Mouse (Mus musculus): Measurements from ENCODE around the gene Prr5l.

The Prr5l gene

DNA sequence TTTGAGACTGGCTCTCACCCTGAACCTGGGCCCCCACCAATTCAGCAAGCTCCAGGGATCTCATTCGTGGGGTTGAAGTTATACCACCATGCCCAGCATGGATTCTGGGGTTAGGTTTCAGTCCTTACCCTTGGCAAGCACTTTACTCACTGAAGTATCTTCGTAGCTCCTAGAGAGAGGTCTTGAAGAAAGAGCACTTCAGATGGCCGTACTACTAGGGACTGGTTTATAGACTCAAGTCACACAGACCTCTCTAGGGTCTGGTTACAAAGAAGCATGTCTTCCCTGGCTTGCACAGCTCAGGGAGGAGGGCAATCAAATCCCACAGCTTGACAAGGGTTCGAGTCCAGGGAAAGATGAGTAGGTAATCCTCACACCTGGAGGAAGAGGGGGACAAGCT, 161.0 kb downstream of the Prr5l start:
- no peak for DNase-seq

DNA sequence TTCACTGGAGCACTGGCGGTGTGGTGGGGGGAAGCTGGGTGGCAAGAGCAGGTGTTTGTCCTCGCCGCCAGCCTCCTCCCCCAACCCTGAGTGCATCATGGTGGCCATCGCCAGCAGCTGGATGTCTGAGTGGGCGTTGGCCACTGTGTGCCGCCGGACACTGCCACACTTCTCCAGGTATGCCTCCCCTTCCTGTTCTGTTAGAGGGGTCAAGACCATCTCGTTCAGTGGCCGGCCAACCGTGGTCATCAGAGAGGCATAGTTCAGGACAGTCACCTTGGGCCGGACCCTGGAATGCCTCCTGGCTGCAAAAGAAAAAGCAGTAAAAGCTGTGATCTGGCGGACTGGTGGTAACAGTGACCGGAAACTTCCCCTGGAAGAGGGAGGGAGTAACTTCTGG, 165.7 kb downstream of the Prr5l start:
- DNase-seq: no peak

DNA sequence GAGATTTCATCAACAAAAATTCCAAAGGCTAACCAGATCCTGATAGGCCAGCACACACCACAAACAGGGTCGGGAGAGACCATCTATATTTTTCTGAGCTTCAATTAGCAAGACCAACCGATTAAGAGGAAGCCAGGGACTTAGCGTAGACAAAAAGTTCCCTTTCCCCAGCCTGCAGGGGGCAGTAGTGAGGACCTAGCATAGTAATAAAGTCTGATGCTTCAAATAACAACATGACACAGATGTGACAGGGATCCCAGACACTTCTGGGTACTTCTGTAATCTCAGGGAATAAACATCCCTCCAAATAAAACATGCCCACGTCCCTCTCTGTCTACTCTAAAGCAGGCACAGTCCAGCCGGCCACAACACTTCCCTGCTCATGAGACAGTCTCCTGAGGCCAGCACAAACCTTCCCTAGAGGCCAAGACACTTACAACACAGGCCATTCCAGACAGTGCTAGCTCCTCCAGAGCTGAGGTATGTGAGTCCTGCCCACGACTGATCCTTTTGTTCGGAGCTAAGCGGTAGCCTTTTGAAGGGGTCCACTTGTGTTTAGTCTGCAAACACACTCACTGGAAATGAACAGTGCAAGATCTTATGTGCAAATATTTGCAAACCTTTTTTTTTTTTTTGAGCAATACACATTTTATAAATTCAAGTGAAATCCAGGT, 167.0 kb downstream of the Prr5l start:
- peak; percentile 17 to 69 for DNase-seq

DNA sequence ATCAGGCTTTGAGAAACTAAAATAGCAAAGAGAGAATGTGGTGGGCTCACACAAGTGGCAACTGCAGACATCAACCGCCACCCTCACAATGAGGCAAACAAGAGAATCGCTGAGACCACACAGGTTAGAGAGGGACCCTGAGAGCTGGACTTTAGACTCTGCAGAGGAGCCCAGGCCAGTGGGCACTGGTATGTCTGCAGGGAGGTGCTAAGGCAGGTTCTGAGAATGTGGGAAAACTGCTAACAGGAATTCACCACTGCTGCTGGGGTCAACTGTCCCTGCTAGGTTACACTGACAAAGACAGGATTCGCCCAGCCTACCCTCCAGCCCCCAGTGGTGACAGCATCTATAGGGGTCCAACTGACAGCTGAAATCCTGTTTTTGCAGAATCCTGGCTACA, 171.2 kb downstream of the Prr5l start:
- DNase-seq: no peak

DNA sequence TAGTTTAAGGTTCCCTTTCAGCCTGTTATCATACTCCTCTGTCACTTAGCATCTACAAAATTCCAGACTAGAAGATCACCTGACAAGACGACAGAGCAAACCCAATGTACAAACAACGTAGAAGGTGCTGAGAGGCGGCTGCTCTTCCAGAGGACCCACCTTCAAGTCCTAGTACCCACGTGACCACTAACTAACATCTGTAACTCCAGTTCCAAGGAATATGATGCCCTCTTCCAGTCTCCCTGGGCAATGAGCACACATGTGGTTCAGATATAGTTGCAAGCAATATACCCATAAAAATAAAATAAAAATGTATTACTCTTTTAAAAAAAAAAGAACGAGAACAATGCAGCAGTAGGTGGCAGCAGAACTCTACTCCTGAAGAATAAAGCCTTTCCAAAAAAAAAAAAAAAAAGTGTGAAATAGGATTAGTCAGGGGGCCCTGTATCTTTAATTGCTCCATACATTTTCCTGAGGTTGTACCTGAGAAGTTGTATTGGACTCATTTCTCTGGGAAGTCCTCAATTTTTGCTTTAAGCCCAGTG, 176.8 kb downstream of the Prr5l start:
- DNase-seq: no peak

DNA sequence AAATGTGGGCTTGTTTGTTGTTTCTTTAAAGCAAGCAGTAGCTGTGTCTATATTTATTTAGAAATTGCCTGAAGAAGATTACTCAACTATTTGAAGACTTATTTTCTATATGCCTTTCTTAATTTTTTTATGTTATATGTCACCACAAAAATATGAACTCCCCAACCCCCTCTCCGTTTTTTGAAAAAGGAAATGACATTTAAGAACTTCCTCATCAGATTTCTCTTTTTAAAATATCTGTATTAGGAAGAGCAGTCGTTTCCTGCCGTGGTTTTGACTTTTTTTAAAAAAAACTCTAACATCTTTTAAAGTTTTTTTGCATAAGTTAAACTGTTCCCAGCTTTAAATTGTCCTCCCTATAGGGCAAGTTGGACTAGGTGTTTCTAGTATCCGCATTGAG, 183.5 kb downstream of the Prr5l start:
- DNase-seq: no peak

DNA sequence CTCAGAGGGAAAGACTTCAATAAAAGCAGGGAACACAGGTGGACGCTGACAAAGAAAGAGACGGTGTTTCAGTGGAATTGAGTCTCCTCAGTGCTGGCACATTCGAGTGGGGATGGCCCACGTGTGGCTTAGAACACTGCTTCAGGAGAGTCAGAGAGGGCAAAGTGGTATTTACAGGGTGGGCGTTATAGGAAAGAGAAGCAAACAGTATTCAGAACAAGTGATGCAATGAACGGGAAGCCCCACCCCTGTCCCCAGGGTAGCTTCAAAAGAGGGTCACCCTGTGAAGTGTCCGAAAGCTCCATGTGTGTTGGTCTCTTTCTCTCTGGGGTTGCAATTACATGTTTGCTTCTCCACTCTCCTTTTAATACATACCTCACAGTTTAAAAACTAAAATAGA, 187.2 kb downstream of the Prr5l start:
- no peak for DNase-seq

DNA sequence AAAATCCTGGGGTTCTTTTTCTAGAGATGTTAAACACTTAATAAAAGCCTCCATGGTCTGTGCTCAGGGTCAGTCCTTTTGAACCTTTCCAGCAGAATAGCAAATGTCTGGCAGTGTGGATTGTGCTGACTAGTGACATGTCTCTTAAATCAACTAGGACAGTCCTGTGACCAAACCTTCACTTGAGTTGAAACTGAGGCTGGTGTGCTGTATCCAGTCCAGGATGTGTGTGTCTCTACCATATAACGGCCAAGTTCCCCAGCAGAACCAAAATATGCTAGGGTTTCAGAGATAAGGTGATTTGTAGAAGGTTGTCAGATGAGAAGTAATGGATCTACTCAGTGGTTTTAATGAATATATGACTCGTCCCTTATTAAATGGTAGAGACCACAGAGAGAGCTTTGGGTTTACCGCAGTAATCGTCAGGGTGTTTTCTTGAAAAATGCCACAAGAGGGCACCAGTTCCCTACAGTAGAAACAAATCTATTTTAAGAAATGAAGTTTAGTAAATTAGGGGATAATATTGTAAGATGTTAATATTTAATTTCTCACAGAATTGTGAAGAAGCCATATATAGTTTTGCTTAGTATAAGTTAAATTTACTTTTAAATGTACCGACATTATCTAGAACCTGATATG, 189.1 kb downstream of the Prr5l start:
- DNase-seq: no peak

DNA sequence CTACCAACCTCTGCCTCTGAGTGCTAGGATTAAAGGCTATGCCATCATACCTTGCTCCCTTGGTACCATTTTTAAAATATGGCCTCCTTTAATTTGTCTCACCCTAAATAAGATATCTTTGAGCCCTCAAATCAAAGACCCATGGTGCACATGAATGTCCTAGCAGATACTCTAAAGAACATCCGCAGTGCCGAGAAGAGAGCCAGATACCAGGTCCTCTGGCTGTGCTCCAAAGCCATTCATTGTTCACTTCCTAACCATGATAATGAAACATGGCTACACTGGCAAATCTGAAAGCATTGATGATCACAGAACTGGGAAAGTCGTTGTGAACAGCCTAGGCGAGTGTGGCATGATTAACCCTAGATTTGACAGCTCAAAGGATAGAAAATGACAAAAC, 189.8 kb downstream of the Prr5l start:
- DNase-seq: no peak

DNA sequence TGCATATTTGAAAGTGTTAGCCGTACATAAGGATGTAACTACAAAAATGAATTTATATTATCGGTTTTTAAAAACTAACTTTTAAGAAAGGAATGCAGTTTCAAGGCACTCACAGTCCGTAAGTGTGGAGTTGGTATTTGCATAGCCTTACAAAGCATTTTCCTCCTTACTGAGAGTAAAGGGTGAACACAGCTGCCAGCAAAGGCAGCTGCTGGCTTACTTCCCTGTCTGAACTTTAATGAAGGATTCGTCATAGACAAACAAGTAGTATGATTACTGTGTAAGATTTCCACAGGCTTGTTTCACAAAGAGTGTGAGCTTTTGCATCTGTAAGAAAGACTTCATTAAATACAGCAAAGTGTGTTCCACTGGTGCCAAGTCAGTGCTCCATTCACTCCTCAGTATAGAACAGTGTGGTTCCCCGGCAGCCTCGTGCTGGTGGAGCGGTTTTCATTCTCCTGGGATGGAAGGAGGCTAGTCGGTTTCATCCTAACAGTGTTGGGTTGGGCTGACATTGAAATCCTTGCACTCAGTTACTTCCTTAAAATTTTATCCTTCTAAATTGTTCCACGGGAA, 192.5 kb downstream of the Prr5l start:
- no peak for DNase-seq

DNA sequence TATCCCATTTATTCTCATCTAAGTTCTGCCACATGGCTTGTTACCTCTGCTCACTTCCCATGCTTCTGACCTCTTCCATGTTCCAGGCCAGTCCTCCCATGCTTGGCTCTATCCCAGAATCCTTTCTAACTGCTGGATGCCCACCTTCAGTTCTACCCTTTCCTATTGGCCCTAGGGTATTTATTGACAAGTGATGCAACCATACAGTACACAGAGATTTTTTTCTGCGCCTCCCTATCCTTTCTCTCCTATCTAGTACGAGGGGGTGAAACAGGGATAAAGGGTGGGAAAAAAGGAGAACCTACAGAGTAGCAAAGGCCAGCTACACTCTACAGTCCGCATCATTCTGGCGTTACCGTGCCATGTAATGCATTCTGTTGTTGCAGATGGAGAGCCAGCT, 194.8 kb downstream of the Prr5l start:
- DNase-seq: no peak

DNA sequence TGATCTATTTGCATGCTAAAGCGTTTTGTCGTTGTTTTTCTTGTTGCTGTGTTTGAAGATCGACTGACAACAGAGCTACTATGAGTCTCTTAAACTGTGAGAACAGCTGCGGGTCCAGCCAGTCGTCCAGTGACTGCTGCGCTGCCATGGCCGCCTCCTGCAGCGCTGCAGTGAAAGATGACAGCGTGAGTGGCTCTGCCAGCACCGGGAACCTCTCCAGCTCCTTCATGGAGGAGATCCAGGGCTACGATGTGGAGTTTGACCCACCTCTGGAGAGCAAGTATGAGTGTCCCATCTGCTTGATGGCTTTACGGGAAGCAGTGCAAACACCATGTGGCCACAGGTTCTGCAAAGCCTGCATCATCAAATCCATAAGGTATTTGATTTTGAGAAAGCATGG, 198.4 kb downstream of the Prr5l start:
- DNase-seq: no peak

DNA sequence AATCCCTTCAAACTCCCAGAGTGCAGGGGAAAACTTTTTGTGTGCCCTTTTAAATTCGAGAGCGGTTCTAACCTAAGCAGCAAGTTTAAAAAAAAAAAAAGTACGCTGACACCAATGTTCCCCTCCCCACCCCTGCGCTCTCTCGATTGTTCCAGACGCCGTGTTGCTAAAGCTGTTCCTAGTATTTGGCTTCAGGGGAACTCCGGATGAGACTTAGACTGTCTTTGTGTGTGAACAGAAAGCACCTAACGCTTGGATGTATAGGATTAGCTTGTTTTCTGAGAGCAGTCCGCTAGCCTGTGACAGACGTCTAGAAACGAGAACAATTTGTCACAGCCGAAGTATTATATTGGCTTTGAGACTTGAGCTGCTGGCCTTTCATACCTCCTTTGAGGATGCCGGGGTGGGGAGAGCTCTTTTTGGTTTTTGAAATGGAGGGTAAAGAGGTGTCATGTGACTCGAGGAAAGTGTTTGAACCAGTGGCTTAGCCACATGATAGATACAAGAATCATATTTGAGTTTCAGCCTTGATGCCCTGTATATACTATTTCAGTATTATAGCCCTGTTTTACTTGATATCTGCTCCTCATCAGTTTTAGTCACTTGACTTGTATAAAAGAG, 203.6 kb downstream of the Prr5l start:
- DNase-seq: no peak

DNA sequence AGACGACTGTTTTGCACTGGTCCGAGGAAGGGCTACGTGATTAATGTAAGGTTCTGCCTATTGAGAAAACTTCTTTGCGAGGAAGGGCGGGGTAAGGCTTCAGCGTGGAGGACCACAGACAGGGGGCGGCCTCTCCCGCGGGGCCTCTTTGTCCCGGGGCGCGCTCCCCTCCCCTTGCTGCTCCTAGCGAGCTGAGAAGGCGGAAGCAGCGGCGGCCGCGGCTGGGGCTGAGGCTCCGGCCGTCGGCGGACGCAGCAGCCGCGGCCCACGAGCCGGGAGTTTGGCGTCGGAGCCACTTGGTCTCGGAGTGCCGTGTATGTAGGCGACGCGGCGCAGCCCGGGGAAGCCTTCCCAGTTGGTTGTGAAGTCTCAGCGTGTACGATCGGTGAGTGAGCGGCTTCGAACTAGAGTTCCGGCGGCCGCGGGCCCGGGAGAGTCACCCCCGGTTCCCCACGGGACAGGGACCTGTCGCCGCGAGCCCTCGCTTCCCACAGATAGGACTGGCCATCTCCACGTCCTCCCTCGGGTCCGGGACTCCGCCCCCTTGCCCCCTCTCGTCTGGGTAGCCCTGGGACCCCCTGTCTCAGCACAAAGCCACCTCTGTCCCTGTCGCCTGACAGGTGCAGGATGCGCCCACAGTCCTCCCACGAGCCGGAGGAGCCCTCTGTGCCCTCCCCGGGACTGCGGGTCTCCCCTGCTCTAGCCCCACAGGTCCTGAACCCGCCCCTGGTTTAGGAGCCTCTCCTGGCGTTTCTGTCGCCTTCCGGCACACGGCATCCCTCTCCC, 204.4 kb downstream of the Prr5l start, which contains the start of gene Traf6:
Traf6 (plus strand) TSS at position 194 of the 786 bp plus-strand sequence.
- DNase-seq: peak; percentile 76 to 90

DNA sequence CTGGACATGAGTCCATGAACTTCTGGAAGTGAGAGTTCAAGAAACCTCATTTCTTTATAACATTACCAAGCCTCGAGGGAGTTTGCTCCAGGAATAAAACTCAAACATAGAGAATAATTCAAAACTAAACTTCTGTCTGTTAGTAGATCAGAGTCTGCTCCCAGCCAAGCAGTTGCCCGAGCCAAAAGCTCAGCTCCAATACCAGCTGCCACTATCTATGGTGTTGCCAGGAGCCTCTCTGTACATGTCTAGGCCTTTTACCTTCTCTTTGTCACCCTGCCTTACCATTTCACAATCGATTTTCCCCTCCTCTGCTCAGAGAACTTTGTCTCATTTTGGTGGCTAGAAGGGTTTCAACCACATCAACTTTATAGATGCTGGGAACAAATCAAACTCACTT, 209.3 kb downstream of the Prr5l start:
- DNase-seq: no peak

DNA sequence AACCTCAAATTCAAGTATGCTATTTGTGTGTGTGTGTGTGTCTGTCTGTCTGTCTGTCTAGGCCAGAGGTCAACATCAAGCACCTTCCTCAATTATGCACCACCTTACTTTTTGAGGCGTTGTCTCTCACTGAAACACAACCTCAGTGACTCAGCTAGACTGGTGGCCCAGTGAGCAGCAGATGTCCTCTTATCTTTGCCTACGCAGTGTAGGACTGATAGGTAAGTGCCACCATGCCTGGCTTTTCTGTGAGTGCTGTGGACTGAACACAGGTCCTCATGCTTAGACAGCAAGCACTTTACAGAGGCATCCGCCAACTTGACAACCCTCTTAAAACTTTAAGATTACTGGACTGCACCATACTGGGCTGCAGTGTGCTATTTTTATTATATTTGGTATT, 214.1 kb downstream of the Prr5l start:
- no peak for DNase-seq

DNA sequence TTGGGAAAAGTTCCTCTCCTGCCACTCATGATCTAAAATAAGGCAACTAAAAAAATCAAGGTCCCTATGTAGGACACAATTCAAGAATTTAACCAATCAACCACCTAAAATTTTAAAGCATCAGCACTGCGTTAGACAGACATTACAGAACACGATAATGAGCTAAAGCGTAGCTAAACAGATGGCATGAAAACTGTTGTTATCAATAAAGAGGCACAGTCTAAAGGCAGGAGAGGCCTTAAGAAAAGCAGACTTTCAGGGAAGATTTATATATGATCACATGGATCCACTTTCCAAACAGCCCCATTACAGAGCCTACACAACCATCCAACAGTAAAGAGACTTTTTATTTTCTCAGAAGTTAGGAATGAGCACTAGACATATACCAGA, 217.1 kb downstream of the Prr5l start:
- no peak for DNase-seq

DNA sequence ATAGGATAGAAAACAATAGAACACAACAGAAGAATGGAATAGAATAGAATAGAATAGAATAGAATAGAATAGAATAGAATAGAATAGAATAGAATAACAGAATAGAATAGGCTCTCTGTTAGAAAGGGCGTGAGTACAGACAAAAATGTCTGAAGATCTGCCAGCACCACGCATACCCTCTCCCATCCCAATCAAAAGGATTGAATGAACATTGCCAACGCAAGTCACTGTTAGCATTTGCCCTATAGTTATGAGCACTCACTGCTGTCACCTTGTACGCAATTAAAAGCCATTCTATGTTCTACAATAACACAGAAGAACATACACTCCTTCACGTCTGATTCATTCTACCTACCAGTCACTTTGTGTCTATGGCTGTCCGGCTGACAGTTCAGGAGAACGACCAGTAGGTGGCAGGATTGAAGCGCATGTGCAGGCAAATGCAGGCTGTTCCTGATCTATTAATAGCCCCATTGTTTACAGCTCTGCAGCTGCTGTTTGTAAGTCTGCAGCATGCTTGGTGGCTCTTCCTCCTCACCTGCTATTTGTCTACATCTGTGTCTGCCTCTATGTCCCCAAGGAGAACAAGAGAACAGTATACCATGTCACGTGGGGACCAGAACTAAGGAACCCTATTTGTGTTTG, 217.6 kb downstream of the Prr5l start:
- DNase-seq: peak; percentile 32 to 64

Measured in spleen, adult 18-20 months (tissue).